Mouse (Mus musculus): ENCODE results near the gene Nup210l. TPM values are rescaled to one million over a fixed set of nuclear protein-coding genes. Genes with fewer than 3 reads are reported as not detected.

Gene Nup210l
- polyA plus RNA-seq, 1 experiment from 2014 or later, result 0.53 TPM

DNA sequence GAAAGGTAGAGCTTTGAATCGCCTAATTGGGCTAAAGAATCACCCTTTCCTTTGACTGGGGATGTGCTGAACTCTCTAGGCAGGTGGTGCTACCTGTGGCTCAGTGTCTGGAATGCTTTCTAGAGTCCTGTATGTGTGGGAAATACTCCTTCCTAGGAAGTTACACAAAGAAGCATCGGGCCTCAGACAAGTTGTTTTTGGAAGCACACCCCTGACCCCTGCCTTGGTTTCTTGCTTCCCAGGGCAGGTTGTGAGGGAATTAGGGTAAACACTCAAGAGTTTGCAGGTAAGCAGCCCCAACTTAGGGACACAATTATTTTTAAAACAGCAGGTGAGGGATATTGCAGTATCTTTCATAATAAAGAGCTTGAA, 151.2 kb downstream of the Nup210l start:
- 18% methylated on average over 2 of the region's 2 CpGs for WGBS

GRCm38 (mm10) chr3:90255784-90256353, 151.9 kb downstream of the Nup210l start:
- no peaks in the 10 kb centered on the region for H3K9me3 ChIP-seq (ENCODE audit: control insufficient read depth, low read length)
- H3K4me2 ChIP-seq (ENCODE audit: low read length), result peak overlapping the region; percentile 91; the same call in 1 of the 2 replicates
- H3K9ac ChIP-seq (ENCODE audit: low read length), result no peak overlapping the region
- peaks cover 8% of the 10 kb centered on the region for H3K4me1 ChIP-seq (replicated peaks; ENCODE audit: control insufficient read depth, insufficient read depth, low read length)
- ATAC-seq (replicated peaks; ENCODE audit: low FRiP score, low TSS enrichment, low read depth) (no peak), DNase-seq (ENCODE audit: low spot score) (no peak)
- no peaks in the 10 kb centered on the region for H3K27me3 ChIP-seq (replicated peaks; ENCODE audit: control insufficient read depth, insufficient read depth, low read length)
- H3K27ac ChIP-seq (ENCODE audit: low read depth), result no peak overlapping the region
- H3K36me3 ChIP-seq (ENCODE audit: control insufficient read depth, insufficient read depth, low read length), result peaks cover 46% of the 10 kb centered on the region
- 92% methylated on average over 14 of the region's 14 CpGs for WGBS
- H3K4me3 ChIP-seq (ENCODE audit: low read depth, low read length), result no peak overlapping the region

More for the DNA sequence above, 151.2 kb downstream of the Nup210l start:
- no peak for ATAC-seq (replicated peaks; ENCODE audit: low FRiP score, low TSS enrichment, low read depth)
- H3K27me3 ChIP-seq (replicated peaks; ENCODE audit: control insufficient read depth, insufficient read depth, low read length), result no peaks in the 10 kb centered on the region
- peak overlapping the region; percentile 88 for H3K9ac ChIP-seq (ENCODE audit: low read length)
- H3K4me3 ChIP-seq (ENCODE audit: low read depth, low read length), result peak overlapping the region; percentile 93
- peaks cover 8% of the 10 kb centered on the region for H3K4me1 ChIP-seq (replicated peaks; ENCODE audit: control insufficient read depth, insufficient read depth, low read length)
- no peaks in the 10 kb centered on the region for H3K9me3 ChIP-seq (ENCODE audit: control insufficient read depth, low read length)
- no peak overlapping the region for H3K27ac ChIP-seq (ENCODE audit: low read depth)
- H3K36me3 ChIP-seq (ENCODE audit: control insufficient read depth, insufficient read depth, low read length), result peaks cover 45% of the 10 kb centered on the region
- no peak for DNase-seq (ENCODE audit: low spot score)
- peak overlapping the region; percentile 91 for H3K4me2 ChIP-seq (ENCODE audit: low read length)

DNA sequence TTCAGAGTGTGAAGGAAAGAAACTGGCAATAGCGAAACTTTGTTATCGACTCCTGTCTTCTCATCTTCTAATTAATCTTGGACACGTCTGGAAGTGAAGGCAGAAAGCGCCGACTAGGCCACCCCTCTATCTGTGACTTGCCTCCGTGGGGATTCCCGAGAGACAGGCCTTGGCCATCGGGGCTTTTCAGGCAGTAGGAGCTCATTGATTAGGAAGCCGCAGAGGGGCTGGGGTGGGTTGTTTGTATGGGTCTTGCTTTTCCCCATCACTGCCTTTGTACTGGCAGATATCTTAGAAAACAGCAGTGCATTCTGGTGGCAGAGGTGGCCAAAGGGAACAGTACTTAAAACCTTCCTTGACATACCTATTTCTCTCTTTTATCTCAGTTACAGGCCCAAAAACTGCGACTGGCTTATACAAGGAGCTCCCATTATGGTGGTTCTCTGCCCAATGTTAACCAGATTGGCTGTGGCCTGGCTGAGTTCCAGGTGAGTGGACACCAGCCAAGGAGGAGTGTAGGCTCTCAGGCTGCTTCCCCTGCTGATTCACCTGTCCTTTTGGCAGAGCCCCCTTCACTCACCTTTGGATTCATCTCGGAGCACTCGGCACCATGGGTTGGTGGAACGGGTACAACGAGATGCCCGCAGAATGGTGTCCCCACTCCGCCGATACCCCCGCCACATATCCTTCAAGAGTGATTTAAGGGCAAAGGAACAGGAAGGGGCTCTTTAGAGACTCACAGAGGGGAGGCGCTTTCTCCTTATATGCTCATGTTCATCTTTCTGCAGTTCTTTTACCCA, 153.0 kb downstream of the Nup210l start:
- WGBS, result 92% methylated on average over 19 of the region's 19 CpGs
- Histone ChIP-seq H3K36me3 (ENCODE audit: control insufficient read depth, insufficient read depth, low read length) (peaks cover 48% of the 10 kb centered on the region), H3K4me2 (ENCODE audit: low read length) (no peak overlapping the region), H3K9me3 (ENCODE audit: control insufficient read depth, low read length) (no peaks in the 10 kb centered on the region), H3K27ac (ENCODE audit: low read depth) (no peak overlapping the region), H3K4me3 (ENCODE audit: low read depth, low read length) (no peak overlapping the region), H3K27me3 (replicated peaks; ENCODE audit: control insufficient read depth, insufficient read depth, low read length) (no peaks in the 10 kb centered on the region), H3K9ac (ENCODE audit: low read length) (no peak overlapping the region), H3K4me1 (replicated peaks; ENCODE audit: control insufficient read depth, insufficient read depth, low read length) (peaks cover 8% of the 10 kb centered on the region)
- ATAC-seq (replicated peaks; ENCODE audit: low FRiP score, low TSS enrichment, low read depth), result no peak
- no peak for DNase-seq (ENCODE audit: low spot score)

- DNase-seq (ENCODE audit: low spot score) (no peak), ATAC-seq (replicated peaks; ENCODE audit: low FRiP score, low TSS enrichment, low read depth) (no peak)
- Histone ChIP-seq H3K4me1 (replicated peaks; ENCODE audit: control insufficient read depth, insufficient read depth, low read length) (peaks cover 8% of the 10 kb centered on the region), H3K27me3 (replicated peaks; ENCODE audit: control insufficient read depth, insufficient read depth, low read length) (no peaks in the 10 kb centered on the region), H3K4me2 (ENCODE audit: low read length) (no peak overlapping the region), H3K9me3 (ENCODE audit: control insufficient read depth, low read length) (no peaks in the 10 kb centered on the region), H3K36me3 (ENCODE audit: control insufficient read depth, insufficient read depth, low read length) (peaks cover 64% of the 10 kb centered on the region), H3K9ac (ENCODE audit: low read length) (no peak overlapping the region), H3K4me3 (ENCODE audit: low read depth, low read length) (no peak overlapping the region), H3K27ac (ENCODE audit: low read depth) (no peak overlapping the region)
- WGBS, result 94% methylated on average over 4 of the region's 4 CpGs
Measured at GRCm38 (mm10) chr3:90258521-90258920, 154.6 kb downstream of the Nup210l start.

MicroRNAs encoded within 50 kb of the gene (microRNA counts, 519-probe panel; counts per million panel counts)
- 3,970 counts per million, percentile 59 among the panel's probes with 10 or more counts for microRNA mmu-miR-190b

Small RNAs within 50 kb of the gene (microRNA-seq; reads per million reads assigned to microRNA genes)
- 12.6 reads per million, percentile 42 among the genes with 10 or more reads in this experiment for gene Mir190b

Other genes starting within 250 kb of the Nup210l start
- 1.5 and 1.6 TPM in 2 replicates for gene Il6ra, start 190.9 kb upstream of the Nup210l start, polyA plus RNA-seq (2014; fragmentation: Nextera tagmentation; extraction: Ambion mirVana)
- gene Atp8b2, start 140.6 kb upstream of the Nup210l start, polyA plus RNA-seq (2014; fragmentation: Nextera tagmentation; extraction: Ambion mirVana), result 14.1 and 14.9 TPM in 2 replicates
- 121 and 126 TPM in 2 replicates for gene Hax1, start 105.4 kb upstream of the Nup210l start, polyA plus RNA-seq (2014; fragmentation: Nextera tagmentation; extraction: Ambion mirVana)
- 166 and 175 TPM in 2 replicates for gene 4933434E20Rik, start 52.5 kb upstream of the Nup210l start, polyA plus RNA-seq (2014; fragmentation: Nextera tagmentation; extraction: Ambion mirVana)
- 214 and 227 TPM in 2 replicates for gene Ubap2l, start 51.5 kb upstream of the Nup210l start, polyA plus RNA-seq (2014; fragmentation: Nextera tagmentation; extraction: Ambion mirVana)
- gene Tpm3, start 31.5 kb upstream of the Nup210l start, polyA plus RNA-seq (2014; fragmentation: Nextera tagmentation; extraction: Ambion mirVana), result 574 and 579 TPM in 2 replicates
- 2,123 and 2,244 TPM in 2 replicates for gene Rps27, start 109.5 kb downstream of the Nup210l start, polyA plus RNA-seq (2014; fragmentation: Nextera tagmentation; extraction: Ambion mirVana)
- gene Rab13, start 109.6 kb downstream of the Nup210l start, polyA plus RNA-seq (2014; fragmentation: Nextera tagmentation; extraction: Ambion mirVana), result 10.2 and 12.3 TPM in 2 replicates
- gene Jtb, start 127.5 kb downstream of the Nup210l start, polyA plus RNA-seq (2014; fragmentation: Nextera tagmentation; extraction: Ambion mirVana), result 112 and 114 TPM in 2 replicates
- gene Creb3l4, start 139.4 kb downstream of the Nup210l start, polyA plus RNA-seq (2014; fragmentation: Nextera tagmentation; extraction: Ambion mirVana), result 5.8 and 6.9 TPM in 2 replicates
- 101 and 104 TPM in 2 replicates for gene Slc39a1, start 144.0 kb downstream of the Nup210l start, polyA plus RNA-seq (2014; fragmentation: Nextera tagmentation; extraction: Ambion mirVana)
- 17.3 and 17.5 TPM in 2 replicates for gene Crtc2, start 150.0 kb downstream of the Nup210l start, polyA plus RNA-seq (2014; fragmentation: Nextera tagmentation; extraction: Ambion mirVana)
- gene Dennd4b, start 161.1 kb downstream of the Nup210l start, polyA plus RNA-seq (2014; fragmentation: Nextera tagmentation; extraction: Ambion mirVana), result 3.6 and 4.9 TPM in 2 replicates
- 15.5 and 16.0 TPM in 2 replicates for gene Gatad2b, start 189.0 kb downstream of the Nup210l start, polyA plus RNA-seq (2014; fragmentation: Nextera tagmentation; extraction: Ambion mirVana)